Mouse (Mus musculus) left cerebral cortex, adult 9 months (tissue): ENCODE measurements at regions not wholly inside any gene's neighbourhood (a gene's known extent, or its start where the extent isn't known, plus 50 kb on each side); places are given as distances from the start of the nearest gene placed in this dataset.
"Not testable (repeated sequence)": the region's sequence is repeated elsewhere in the genome, so short reads cannot be mapped to it uniquely, and the experiment has no call there.

Experiments
- DNase-seq, 2 experiments: peaks; one replicate each; pipeline ENCODE4 v3.0.0; 2022; ENCODE audit warnings: low spot score in 2 of 2

- DNase-seq = peak in 1 of 2 experiments; percentile 15
Measured at GRCm38 (mm10) chr2:42794776-42795175, 141.4 kb upstream of the Lrp1b start.

- no peak for DNase-seq
Measured at GRCm38 (mm10) chr2:42784065-42784464, 130.6 kb upstream of the Lrp1b start.

GRCm38 (mm10) chr2:42740513-42740912 is 87.1 kb upstream of the Lrp1b start:
- not testable (repeated sequence) for DNase-seq
